Mouse (Mus musculus): ENCODE results near the gene Pdik1l.
A peak's percentile ranks its signal among the peaks of the same experiment; 100 is the strongest.

The Pdik1l gene

GRCm38 (mm10) chr4:134258354-134258753 is 29.3 kb downstream of the Pdik1l start:
- no peak for DNase-seq (ENCODE audit: low spot score)

- DNase-seq (ENCODE audit: low spot score): peak; percentile 19
Measured at GRCm38 (mm10) chr4:134257198-134258009, 30.3 kb downstream of the Pdik1l start.

DNA sequence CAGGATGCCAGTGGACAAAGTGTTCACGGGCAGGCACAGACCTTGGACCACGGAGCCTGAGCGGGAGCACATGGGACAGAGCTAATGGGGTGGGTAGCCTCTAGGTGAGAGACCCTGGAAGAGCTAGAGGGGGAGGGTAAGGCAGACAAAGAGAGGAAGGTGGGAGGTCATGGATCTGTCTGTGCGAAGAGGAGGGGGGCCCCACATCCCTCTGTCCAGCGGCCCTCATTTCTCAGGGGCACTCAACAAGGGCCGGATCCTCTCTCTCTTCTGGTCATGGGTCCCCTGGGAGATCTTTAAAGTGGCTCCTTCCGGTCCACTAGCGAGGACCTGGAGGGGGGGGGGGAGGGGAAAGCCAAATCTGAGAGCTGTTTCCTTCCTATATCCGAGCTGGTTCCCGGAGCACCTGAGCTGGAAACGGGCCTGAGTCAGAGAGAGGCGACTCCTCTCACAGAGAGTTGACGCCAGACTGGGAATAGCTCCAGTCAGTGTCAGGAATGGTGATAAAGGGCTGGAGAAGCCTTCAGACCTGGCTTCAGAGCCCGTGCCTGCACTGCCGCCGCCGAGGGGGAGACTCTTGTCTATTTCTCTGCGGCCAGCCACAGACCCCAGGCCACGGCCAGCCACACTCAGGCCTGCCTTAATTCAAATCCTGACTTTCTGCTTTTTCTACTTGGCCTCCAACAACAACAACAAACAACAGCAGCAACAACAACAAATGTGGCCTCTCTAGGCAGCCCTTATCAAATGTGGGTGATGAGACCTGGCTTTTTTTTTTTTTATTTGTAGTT is 31.1 kb downstream of the Pdik1l start:
- peak; percentile 56 for DNase-seq (ENCODE audit: low spot score)

DNA sequence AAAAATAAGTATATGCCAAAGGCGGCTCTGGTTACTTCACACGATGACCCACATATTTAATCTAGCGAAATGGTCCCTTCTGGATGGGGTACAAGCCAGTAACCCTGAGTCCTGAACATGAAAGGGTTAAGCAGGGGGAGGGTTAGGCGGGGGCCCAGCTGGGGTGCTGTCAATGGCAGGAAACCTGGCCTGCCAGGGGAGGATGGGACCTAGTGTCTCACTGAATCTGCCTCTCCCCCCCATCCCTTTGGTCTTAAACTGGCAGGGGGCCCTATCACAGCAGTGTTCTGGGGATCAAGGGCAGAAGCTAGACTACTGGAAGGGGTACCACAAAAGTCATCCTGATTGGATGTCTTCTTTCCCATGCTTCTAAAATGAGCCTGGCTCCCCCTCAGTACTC is 31.8 kb downstream of the Pdik1l start:
- DNase-seq (ENCODE audit: low spot score): peak; percentile 15

DNA sequence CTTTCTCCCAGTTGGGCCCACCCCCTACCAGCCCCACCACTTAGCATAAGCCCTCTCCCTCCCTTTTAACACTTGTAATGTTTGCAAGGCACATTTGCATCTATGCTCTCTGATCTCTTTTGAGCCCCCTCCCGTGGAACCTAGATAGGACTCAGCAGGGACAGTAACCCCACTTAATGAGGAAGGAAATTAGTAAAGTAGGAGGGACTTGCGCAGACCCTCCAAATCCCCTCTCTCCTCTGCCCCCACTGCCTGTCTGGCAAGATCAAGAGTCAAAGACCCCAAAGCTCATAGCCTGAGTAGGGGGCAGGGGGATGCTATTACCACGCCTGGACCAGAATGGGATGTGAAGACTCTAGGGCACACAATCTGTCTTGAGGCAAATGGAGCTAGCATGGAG is 32.9 kb downstream of the Pdik1l start:
- no peak for DNase-seq (ENCODE audit: low spot score)

GRCm38 (mm10) chr4:134253722-134254324 is 33.9 kb downstream of the Pdik1l start, which contains the start of gene Grrp1:
TSS of gene Grrp1 (minus strand) at chr4:134254106.
- peak; percentile 69 for DNase-seq (ENCODE audit: low spot score)

DNA sequence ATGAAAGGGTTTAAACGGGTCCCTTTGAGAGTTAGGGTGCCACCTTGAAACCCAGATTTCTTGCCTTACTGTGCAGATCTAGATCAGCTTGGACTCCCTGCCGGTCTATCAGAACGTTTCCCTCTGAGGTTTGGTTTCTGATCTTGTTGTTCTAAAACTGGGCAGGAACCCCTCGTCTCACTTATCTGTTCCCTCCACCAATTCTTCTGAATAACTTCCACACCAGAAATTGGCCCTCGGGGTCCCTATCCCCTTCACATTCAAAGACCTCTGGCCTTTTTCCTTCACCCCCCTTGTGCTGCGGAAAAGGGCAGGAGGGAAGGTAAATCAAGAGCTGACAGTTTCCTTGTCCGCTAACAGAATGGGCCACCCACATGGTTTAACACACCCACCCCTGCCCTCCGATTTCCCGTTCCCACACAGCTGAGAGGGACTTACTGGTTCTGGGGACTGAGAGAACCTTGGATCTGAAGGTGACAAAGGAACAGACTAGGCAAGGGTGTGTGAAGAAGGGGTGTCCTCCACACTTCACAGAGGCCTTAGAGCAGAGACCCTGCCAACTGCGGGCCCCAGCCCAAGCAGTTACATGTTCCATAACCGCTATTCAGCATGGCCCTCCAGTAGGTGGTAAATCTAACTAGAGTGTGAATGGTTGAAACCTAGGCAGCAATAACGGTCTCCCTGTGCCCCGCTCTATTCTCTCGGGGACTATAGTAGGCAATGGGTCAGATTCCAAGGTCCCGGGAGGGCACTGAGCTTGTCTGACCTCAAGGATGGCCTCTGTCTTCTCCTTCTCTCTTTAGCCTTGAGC is 34.6 kb downstream of the Pdik1l start:
- DNase-seq (ENCODE audit: low spot score): no peak

- peak; percentile 40 for DNase-seq (ENCODE audit: low spot score)
Measured at GRCm38 (mm10) chr4:134252131-134252910, 35.4 kb downstream of the Pdik1l start.

- DNase-seq (ENCODE audit: low spot score): peak; percentile 55
Measured at GRCm38 (mm10) chr4:134251241-134252130, 36.2 kb downstream of the Pdik1l start.

DNA sequence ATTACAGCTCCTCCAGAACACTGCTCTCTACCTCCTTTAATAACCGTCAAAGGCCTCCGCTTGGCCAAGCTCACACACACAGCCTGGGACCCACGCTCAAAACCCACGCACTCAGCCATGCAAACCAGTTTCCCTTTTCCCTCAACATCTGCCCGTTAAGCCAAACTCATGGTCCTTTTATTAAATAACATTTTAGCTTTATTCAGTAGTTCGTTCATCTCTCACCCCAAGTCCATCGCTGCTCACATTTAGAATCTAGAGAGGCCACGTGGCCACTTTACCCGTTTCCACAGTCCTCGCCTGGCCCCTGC is 36.8 kb downstream of the Pdik1l start:
- DNase-seq (ENCODE audit: low spot score): no peak

GRCm38 (mm10) chr4:134250116-134250929 is 37.4 kb downstream of the Pdik1l start:
- DNase-seq (ENCODE audit: low spot score): no peak

- DNase-seq (ENCODE audit: low spot score): peak; percentile 85
Measured at GRCm38 (mm10) chr4:134249651-134250050, 38.0 kb downstream of the Pdik1l start.

GRCm38 (mm10) chr4:134246719-134247258 is 40.9 kb downstream of the Pdik1l start, which contains the start of gene Gm30191:
TSS of gene Gm30191 (plus strand) at chr4:134246935.
- no peak for DNase-seq (ENCODE audit: low spot score)

GRCm38 (mm10) chr4:134246256-134246655 is 41.4 kb downstream of the Pdik1l start:
- DNase-seq (ENCODE audit: low spot score): peak; percentile 35

DNA sequence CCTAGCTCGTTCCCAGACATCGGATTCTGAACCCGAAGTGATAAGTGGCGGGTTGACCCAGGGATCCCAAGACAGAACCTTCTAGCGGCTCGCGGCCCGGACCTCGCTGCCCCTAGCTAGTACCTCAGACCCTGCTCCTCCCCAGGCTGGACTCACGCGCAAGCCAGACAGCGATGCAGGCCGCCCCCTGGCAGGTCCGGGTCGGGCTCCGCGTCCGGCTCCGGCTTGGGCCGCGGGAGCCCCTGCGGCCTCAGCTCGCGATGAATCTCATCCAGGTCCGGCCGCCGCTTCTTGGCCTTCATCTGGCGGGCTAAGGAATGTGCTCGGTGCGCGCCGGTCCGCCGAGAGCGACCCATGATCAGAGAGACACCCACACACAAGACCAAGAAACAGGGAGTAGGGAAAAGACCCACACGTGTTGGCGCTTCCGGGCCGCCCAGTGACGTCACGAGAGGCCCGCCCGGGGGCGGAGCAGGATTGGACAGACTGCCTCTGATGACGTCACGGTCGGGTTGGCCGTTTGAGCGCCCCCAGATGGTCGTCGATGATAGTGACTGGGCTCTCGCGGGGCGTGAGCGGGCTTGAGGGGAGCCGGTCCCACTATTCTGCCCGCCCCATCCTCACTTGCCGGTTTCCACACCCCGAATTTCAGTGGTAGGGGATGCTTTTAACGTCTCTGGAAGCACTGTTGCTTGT is 42.4 kb downstream of the Pdik1l start, which contains the start of gene Zfp593:
TSS of gene Zfp593 (minus strand) at position 445 of the 696 bp plus-strand sequence.
- DNase-seq (ENCODE audit: low spot score): peak; percentile 98

DNA sequence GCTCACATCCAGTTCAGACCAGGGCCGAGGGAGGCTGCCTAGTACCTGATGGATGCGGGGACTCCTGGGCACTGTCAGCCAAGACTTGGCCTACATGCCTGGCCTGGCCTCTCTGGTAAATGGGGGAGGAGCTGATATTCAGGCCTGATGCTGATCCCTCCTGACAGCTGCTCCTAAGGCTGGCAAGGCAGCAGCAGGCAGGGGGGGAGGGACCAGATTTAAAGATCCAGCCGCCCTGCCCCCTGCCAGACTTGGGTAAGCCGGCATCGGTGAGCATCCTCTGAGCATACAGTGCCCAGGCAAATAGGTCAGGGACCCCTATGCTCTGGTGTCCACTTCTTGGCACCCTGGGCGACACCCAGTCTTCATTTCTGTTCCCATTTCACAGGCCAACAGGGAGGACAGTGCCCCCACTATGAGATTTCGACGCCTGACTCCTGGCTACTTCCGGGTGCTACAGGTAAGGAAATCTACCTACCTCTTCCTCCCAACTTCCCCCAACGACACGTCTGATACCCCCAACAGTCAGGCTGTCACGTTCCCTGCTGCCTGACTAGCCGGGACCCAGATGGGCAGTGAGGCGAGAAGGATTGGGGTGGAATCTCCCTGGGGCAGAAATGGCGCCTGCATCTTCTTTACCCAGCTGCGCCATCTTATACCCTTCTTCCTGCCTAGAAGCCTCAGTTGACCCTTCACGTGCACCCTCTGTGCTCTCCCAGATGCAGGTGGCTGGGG is 44.0 kb downstream of the Pdik1l start, which contains the start of gene E130218I03Rik:
TSS of gene E130218I03Rik (plus strand) at position 147 of the 735 bp plus-strand sequence.
- DNase-seq (ENCODE audit: low spot score): peak; percentile 94

DNA sequence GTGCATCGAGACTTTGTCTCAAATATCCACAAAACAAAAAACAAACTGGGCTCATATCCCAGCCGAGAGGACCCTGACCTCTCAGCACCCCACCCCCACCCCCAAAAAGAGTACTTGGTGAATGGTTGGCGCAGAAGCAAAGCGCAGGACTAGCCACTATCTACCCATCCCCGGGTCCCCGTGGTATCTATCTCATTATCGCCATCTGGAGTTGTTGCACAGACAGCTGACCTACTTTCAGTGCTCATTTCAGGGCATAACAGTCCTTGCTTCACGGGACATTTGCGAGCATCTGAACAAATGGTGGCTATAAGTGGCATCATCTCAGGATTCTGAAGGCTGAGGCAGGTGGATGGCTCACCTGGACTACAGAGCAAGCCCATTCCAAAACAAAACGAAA is 49.0 kb downstream of the Pdik1l start:
- peak; percentile 62 for DNase-seq (ENCODE audit: low spot score)
